Mouse (Mus musculus) olfactory bulb, adult 2 months (tissue): Measurements from ENCODE around the gene Ccr8.

Source experiments
- CTCF ChIP-seq: fragments of 200-500 bp; IDR thresholded peaks from 2 replicates; pipeline ENCODE4 v1.5.1; 2012; ENCODE audit warnings: low read depth, mild to moderate bottlenecking, low read length, moderate library complexity; ENCODE audit not compliant: insufficient read depth
- POLR2A ChIP-seq: fragments of 200-500 bp; IDR thresholded peaks from 2 replicates; pipeline ENCODE4 v1.6.1; 2012; ENCODE audit warnings: mild to moderate bottlenecking, low read depth, low read length, moderate library complexity; ENCODE audit not compliant: insufficient read depth

DNA sequence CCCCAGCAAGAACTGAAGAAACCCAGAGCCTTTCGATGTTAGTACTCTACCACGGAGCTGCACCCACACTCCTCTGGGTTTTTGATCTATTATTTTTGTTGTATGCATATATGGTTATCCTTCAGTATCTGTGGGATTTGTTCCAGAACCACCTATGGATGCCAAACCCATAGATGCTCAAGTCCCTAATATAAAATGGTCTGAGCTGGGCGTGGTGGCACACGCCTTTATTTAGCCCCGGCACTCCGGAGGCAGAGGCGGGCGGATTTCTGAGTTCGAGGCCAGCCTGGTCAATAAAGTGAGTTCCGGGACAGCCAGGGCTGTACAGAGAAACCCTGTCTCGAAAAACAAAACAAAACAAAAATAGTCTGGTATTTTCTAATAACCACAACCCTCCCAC, 35.0 kb downstream of the Ccr8 start:
- TF ChIP-seq CTCF (no peak), POLR2A (no peak)
